Mouse (Mus musculus) bone marrow macrophage, adult 2 months (primary cell): ENCODE results near the gene Mbd5. TPM values are rescaled to one million over a fixed set of nuclear protein-coding genes. Genes with fewer than 3 reads are reported as not detected.

Experiments
- H3K27ac ChIP-seq: 2 replicates; pipeline ENCODE4 v1.5.1; 2012; ENCODE audit warnings: low read depth, low read length; ENCODE audit not compliant: insufficient read depth
- H3K4me1 ChIP-seq: 2 replicates; pipeline ENCODE4 v1.6.1; 2012; ENCODE audit warnings: low read length; ENCODE audit not compliant: control insufficient read depth, insufficient read depth
- H3K4me3 ChIP-seq: 2 replicates; pipeline ENCODE4 v1.5.1; 2012; ENCODE audit warnings: mild to moderate bottlenecking, low read length, moderate library complexity; ENCODE audit not compliant: insufficient read depth
- CTCF ChIP-seq: IDR thresholded peaks from 2 replicates; pipeline ENCODE4 v1.5.1; 2012; ENCODE audit warnings: low read depth, mild to moderate bottlenecking, low read length, moderate library complexity
- POLR2A ChIP-seq: IDR thresholded peaks from 2 replicates; pipeline ENCODE4 v1.6.1; 2012; ENCODE audit warnings: mild to moderate bottlenecking, low read depth, low read length, borderline replicate concordance
- polyA plus RNA-seq: library from polyadenylated mRNA; stranded (reverse); fragments of >200 nt; gene quantifications from 2 replicates; pipeline ENCODE4 v1.2.4, GENCODE M21; 2012; ENCODE audit not compliant: missing spikeins, insufficient read depth, insufficient read length

The Mbd5 gene
- polyA plus RNA-seq, 1 experiment: 20.6 TPM

- Histone ChIP-seq H3K27ac (0 out of 2 replicates have a peak overlapping the region, but pooled peaks have one; percentile 10), H3K4me1 (peaks cover 11% of the 10 kb centered on the region), H3K4me3 (no peak overlapping the region)
- no peak for TF ChIP-seq POLR2A
- TF ChIP-seq CTCF: no peak
These were observed 29.6 kb downstream of the Mbd5 start for GRCm38 (mm10) chr2:48978920-48979319.

GRCm38 (mm10) chr2:48990322-48990721 lies 41.0 kb downstream of the Mbd5 start:
- Histone ChIP-seq H3K27ac (no peak overlapping the region), H3K4me3 (no peak overlapping the region), H3K4me1 (0 out of 2 replicates have a peak, but pooled peaks cover 2% of the 10 kb centered on the region)
- TF ChIP-seq CTCF: no peak
- TF ChIP-seq POLR2A: no peak

GRCm38 (mm10) chr2:49040481-49040880 lies 91.2 kb downstream of the Mbd5 start:
- no peak overlapping the region for H3K4me3 ChIP-seq
- H3K4me1 ChIP-seq: no peaks in the 10 kb centered on the region
- H3K27ac ChIP-seq: no peak overlapping the region
- TF ChIP-seq CTCF (no peak), POLR2A (no peak)

- H3K27ac ChIP-seq: no peak overlapping the region
- no peak for TF ChIP-seq POLR2A
- TF ChIP-seq CTCF: no peak
- H3K4me1 ChIP-seq: no peaks in the 10 kb centered on the region
- no peak overlapping the region for H3K4me3 ChIP-seq
These were observed 100.7 kb downstream of the Mbd5 start for GRCm38 (mm10) chr2:49050030-49050429.

- Histone ChIP-seq H3K4me3 (no peak overlapping the region), H3K27ac (no peak overlapping the region), H3K4me1 (no peaks in the 10 kb centered on the region)
- TF ChIP-seq CTCF: no peak
- no peak for TF ChIP-seq POLR2A
These were observed 118.6 kb downstream of the Mbd5 start for GRCm38 (mm10) chr2:49067886-49068285.

DNA sequence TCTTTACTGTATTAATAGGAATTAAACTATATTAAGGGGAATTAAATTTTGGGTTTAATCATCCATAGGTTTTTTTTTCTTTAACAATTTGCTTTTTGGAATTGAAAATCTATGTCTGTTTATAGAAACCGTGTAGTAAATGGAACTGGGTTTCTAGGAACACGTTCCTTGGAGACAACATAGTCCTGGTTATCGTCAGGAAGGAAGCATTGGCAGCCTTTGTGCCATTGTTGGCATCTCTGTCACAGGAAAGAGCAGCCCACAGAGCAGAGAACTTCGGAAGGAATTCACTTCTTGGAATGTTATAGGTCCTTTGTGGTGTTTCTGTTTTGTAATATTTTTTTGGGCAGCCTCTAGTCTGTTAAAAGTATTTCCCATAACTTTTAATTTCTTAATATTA lies 135.7 kb downstream of the Mbd5 start:
- Histone ChIP-seq H3K27ac (no peak overlapping the region), H3K4me3 (no peak overlapping the region), H3K4me1 (no peaks in the 10 kb centered on the region)
- TF ChIP-seq CTCF: no peak
- no peak for TF ChIP-seq POLR2A

DNA sequence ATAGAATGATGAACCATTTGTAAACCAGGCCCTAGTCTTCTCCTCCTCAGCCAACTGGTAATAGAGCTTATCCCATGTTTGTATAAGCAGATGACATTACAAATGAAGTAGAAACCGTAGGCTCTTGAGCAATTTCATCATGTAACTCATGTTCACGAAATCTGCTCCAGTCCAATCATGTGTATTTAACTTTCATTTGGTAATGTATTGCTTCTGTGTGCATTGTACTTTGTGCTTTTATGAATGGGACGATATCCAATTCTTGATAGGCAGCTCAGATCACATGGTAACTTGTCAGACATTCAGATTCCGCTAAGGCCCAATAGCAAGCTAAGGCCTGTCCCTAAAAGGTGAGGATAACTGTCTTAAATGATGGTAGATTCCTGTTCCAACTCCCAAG lies 141.5 kb downstream of the Mbd5 start:
- Histone ChIP-seq H3K4me1 (no peaks in the 10 kb centered on the region), H3K4me3 (no peak overlapping the region), H3K27ac (no peak overlapping the region)
- TF ChIP-seq CTCF (no peak), POLR2A (no peak)

- H3K4me3 ChIP-seq: no peak overlapping the region
- TF ChIP-seq POLR2A (no peak), CTCF (no peak)
- H3K27ac ChIP-seq: no peak overlapping the region
- H3K4me1 ChIP-seq: no peaks in the 10 kb centered on the region
These were observed 147.5 kb downstream of the Mbd5 start for GRCm38 (mm10) chr2:49096765-49097164.

- Histone ChIP-seq H3K4me1 (no peaks in the 10 kb centered on the region), H3K4me3 (no peak overlapping the region), H3K27ac (no peak overlapping the region)
- no peak for TF ChIP-seq CTCF
- no peak for TF ChIP-seq POLR2A
These were observed 159.6 kb downstream of the Mbd5 start for GRCm38 (mm10) chr2:49108906-49109305.

DNA sequence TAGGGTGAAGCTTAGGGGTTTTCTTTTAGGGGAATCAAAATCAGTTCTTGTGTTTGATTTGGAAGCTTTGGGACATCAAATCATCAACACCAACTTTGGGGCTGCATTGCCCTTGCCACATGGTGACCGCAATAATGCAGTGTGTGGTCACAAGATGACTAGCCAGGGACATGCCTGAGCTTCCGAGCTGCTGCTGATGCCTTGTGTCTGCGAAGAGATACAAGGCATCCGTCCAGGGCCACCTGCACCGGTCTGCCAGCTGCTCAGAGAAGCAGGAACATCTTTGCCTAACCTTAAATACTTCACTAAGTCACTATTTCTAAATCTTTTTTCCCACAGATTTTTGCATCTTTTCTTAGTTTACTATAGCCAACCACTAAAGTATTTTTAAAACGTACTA lies 170.6 kb downstream of the Mbd5 start:
- Histone ChIP-seq H3K27ac (no peak overlapping the region), H3K4me1 (no peaks in the 10 kb centered on the region), H3K4me3 (no peak overlapping the region)
- TF ChIP-seq CTCF: no peak
- TF ChIP-seq POLR2A: no peak

DNA sequence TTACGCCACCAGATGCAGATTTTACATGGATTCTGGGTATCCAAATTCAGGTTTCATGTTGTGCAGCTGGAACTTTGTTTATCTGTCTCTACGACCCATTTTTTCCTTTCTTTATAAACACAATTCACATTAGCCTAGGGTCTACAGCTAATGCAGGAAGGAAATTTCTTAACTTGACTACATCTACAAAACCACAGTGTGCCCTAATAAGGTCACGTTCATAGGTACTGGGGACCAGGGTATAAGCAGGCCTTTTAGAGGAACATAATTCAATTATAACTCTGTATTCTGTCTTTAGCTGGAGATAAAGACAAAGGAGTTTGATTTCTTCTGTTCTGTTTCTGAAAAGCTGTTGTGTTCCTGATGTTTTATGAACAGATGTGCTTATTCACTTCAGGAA lies 172.3 kb downstream of the Mbd5 start:
- Histone ChIP-seq H3K27ac (no peak overlapping the region), H3K4me1 (no peaks in the 10 kb centered on the region), H3K4me3 (no peak overlapping the region)
- TF ChIP-seq POLR2A (no peak), CTCF (no peak)
